In the genomic region with DNA sequence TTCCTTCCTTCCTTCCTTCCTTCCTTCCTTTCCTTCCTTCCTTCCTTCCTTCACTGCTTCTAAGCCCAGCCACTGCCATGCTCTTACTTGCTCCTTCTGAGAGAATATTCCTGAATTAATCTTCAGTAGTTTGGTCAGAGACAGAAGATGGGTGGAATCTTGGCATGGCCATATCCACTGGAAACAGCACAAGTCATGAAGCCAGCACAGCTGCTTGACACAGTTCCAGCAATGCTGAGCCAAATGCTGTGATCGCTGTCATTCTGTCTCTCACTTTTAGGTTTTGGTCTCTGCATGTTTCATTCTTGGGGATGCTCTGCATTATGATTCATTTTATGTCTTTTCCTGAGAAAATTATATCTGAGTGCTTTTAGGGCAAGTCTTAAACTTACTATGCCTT, we compare ENCODE assay signal across 14 mouse cellular contexts. TPM values are rescaled to one million over a fixed set of nuclear protein-coding genes. Genes with fewer than 3 reads are reported as not detected.
A peak's percentile ranks its signal among the peaks of the same experiment; 100 is the strongest.
DNase-seq lines count a peak whose midpoint lies in the region; ATAC-seq and TF ChIP-seq lines count a peak whose summit lies in the region.
"Had no signal": no experiment of that assay in that cellular context is flagged by ENCODE, and none has a peak within 500 bp of the region (broad histone marks: within the 10 kb centered on the region; RNA-seq: fewer than 3 reads in every experiment).

No protein-coding gene starts in this region.

- no peak overlapping the region for H3K9ac ChIP-seq in liver, adult 2 months (ENCODE audit: low read depth, low read length)
- H3K9ac ChIP-seq in liver, embryonic 12.5 days: no peak overlapping the region
- H3K9ac ChIP-seq in forebrain, embryonic 16.5 days (replicated peaks; ENCODE audit: low read depth, low read length): no peak overlapping the region
- H3K9ac ChIP-seq: embryonic facial prominence, embryonic 13.5 days; intestine, embryonic 15.5 days; limb, embryonic 13.5 days; midbrain, embryonic 12.5 days; neural tube, embryonic 15.5 days had no signal

- no peaks in the 10 kb centered on the region for H3K9me3 ChIP-seq in liver, embryonic 12.5 days (replicated peaks)
- H3K9me3 ChIP-seq in forebrain, embryonic 16.5 days (ENCODE audit: control insufficient read depth, low read length): no peaks in the 10 kb centered on the region
- H3K9me3 ChIP-seq: embryonic facial prominence, embryonic 13.5 days; intestine, embryonic 15.5 days; limb, embryonic 13.5 days; midbrain, embryonic 12.5 days; neural tube, embryonic 15.5 days had no signal

- TF ChIP-seq POLR2A in liver, adult 2 months (IDR thresholded peaks at IDR 0.05; ENCODE audit: extremely low read depth, insufficient read depth, low read length): no peak

- intact Hi-C loops in heart, postnatal 14 days (cut with DNase I): no loop called here

- ATAC-seq in liver, embryonic 12.5 days: no peak
- no peak for ATAC-seq in forebrain, embryonic 16.5 days
- ATAC-seq: intestine, embryonic 15.5 days had no signal

- H3K27me3 ChIP-seq in liver, adult 2 months (ENCODE audit: control insufficient read depth, insufficient read depth, low read length): no peaks in the 10 kb centered on the region
- H3K27me3 ChIP-seq in liver, embryonic 12.5 days (replicated peaks): no peaks in the 10 kb centered on the region
- H3K27me3 ChIP-seq in forebrain, embryonic 16.5 days (replicated peaks; ENCODE audit: control insufficient read depth, insufficient read depth, low read length): no peaks in the 10 kb centered on the region
- H3K27me3 ChIP-seq: embryonic facial prominence, embryonic 13.5 days; intestine, embryonic 15.5 days; limb, embryonic 13.5 days; midbrain, embryonic 12.5 days; neural tube, embryonic 15.5 days had no signal

- peak; percentile 7 for DNase-seq in adrenal gland, postnatal 25 days
- no peak for DNase-seq in adrenal gland, adult 8-10 months
- peak; percentile 7 for DNase-seq in liver, adult 2 months (ENCODE audit: extremely low read depth, low read depth, low spot score)
- DNase-seq in gastrocnemius, adult 18-20 months (ENCODE audit: low spot score): peak; percentile 74
- DNase-seq in heart, postnatal 14 days: peak; percentile 36 to 69
- no peak for DNase-seq in testis, postnatal 10 days (ENCODE audit: low spot score)
- DNase-seq: B cell, adult 2 months had no signal

- WGBS in liver, adult 2 months: 41% methylated on average over 1 of the region's 1 CpGs
- WGBS in liver, embryonic 12.5 days (ENCODE audit: insufficient replicate concordance): 68% methylated on average over 1 of the region's 1 CpGs
- 77% methylated on average over 1 of the region's 1 CpGs for WGBS in forebrain, embryonic 16.5 days

- no peaks in the 10 kb centered on the region for H3K4me1 ChIP-seq in liver, adult 2 months (ENCODE audit: control insufficient read depth, insufficient read depth, low read length)
- no peaks in the 10 kb centered on the region for H3K4me1 ChIP-seq in liver, embryonic 12.5 days
- H3K4me1 ChIP-seq in forebrain, embryonic 16.5 days (replicated peaks; ENCODE audit: control insufficient read depth, insufficient read depth, low read length): no peaks in the 10 kb centered on the region
- H3K4me1 ChIP-seq: embryonic facial prominence, embryonic 13.5 days; intestine, embryonic 15.5 days; limb, embryonic 13.5 days; midbrain, embryonic 12.5 days; neural tube, embryonic 15.5 days had no signal

- H3K27ac ChIP-seq in liver, adult 2 months (replicated peaks; ENCODE audit: insufficient read depth, low read depth, low read length): no peak overlapping the region
- H3K27ac ChIP-seq in liver, embryonic 12.5 days: no peak overlapping the region
- H3K27ac ChIP-seq in forebrain, embryonic 16.5 days (ENCODE audit: low read length): no peak overlapping the region
- H3K27ac ChIP-seq: embryonic facial prominence, embryonic 13.5 days; intestine, embryonic 15.5 days; limb, embryonic 13.5 days; midbrain, embryonic 12.5 days; neural tube, embryonic 15.5 days had no signal

- no peak overlapping the region for H3K4me3 ChIP-seq in liver, adult 2 months (ENCODE audit: insufficient read depth, low read depth, low read length)
- no peak overlapping the region for H3K4me3 ChIP-seq in liver, embryonic 12.5 days
- H3K4me3 ChIP-seq in forebrain, embryonic 16.5 days (replicated peaks; ENCODE audit: low read length): no peak overlapping the region
- H3K4me3 ChIP-seq: embryonic facial prominence, embryonic 13.5 days; intestine, embryonic 15.5 days; limb, embryonic 13.5 days; midbrain, embryonic 12.5 days; neural tube, embryonic 15.5 days had no signal

- H3K79me2 ChIP-seq in liver, adult 2 months (ENCODE audit: control insufficient read depth, insufficient read depth, low read length): no peaks in the 10 kb centered on the region

- no peak for TF ChIP-seq CTCF in liver, adult 2 months (IDR thresholded peaks at IDR 0.05; ENCODE audit: low read depth, low read length)

- H3K4me2 ChIP-seq in liver, embryonic 12.5 days: no peak overlapping the region
- no peak overlapping the region for H3K4me2 ChIP-seq in forebrain, embryonic 16.5 days (ENCODE audit: low read length)
- H3K4me2 ChIP-seq: embryonic facial prominence, embryonic 13.5 days; intestine, embryonic 15.5 days; limb, embryonic 13.5 days; midbrain, embryonic 12.5 days; neural tube, embryonic 15.5 days had no signal

- no peaks in the 10 kb centered on the region for H3K36me3 ChIP-seq in liver, adult 2 months (ENCODE audit: control insufficient read depth, insufficient read depth, low read length)
- no peaks in the 10 kb centered on the region for H3K36me3 ChIP-seq in liver, embryonic 12.5 days
- H3K36me3 ChIP-seq in forebrain, embryonic 16.5 days (ENCODE audit: control insufficient read depth, insufficient read depth): no peaks in the 10 kb centered on the region
- H3K36me3 ChIP-seq: embryonic facial prominence, embryonic 13.5 days; intestine, embryonic 15.5 days; limb, embryonic 13.5 days; midbrain, embryonic 12.5 days; neural tube, embryonic 15.5 days had no signal

RNA-seq across cellular contexts. Expression of gene Tigd2, which starts 47.2 kb away (rescaled TPM):
- total RNA-seq in adrenal gland, postnatal 25 days (2021): 19.3 and 20.0 TPM in 2 replicates
- total RNA-seq in adrenal gland, adult 8-10 months (2022): 10 to 100 TPM; 17.3 to 24.4 (median 20.9) TPM
- total RNA-seq in liver, adult 2 months (2014; rRNA removed): 10.7 and 10.9 TPM in 2 replicates
- polyA plus RNA-seq in liver, adult 2 months (2012; rRNA removed): 2.9 and 3.3 TPM in 2 replicates
- 3.7 and 4.4 TPM in 2 replicates for polyA plus RNA-seq in liver, embryonic 12.5 days (2016; fragmentation: Nextera tagmentation; extraction: Ambion mirVana)
- 10 to 100 TPM in 1 of 2 experiments, 1 to 10 TPM in 1; 9.8 to 10.2 TPM for total RNA-seq in gastrocnemius, adult 18-20 months (2021)
- total RNA-seq in heart, postnatal 14 days (2021): 10 to 100 TPM; 10.2 to 11.1 TPM
- 7.4 and 8.1 TPM in 2 replicates for polyA plus RNA-seq in forebrain, embryonic 16.5 days (2015; fragmentation: Nextera tagmentation; extraction: Ambion mirVana)

Comparison
In these comparisons a context has a peak if more than half of its experiments do, and no peak if none do; other contexts are left out.
1. DNase-seq: peak in adrenal gland, postnatal 25 days (single experiment), liver, adult 2 months (single experiment), gastrocnemius, adult 18-20 months (single experiment) and heart, postnatal 14 days (2 of 2); none in adrenal gland, adult 8-10 months (single experiment) and testis, postnatal 10 days (single experiment).